Mouse (Mus musculus): ENCODE results near the gene En1.

DNA sequence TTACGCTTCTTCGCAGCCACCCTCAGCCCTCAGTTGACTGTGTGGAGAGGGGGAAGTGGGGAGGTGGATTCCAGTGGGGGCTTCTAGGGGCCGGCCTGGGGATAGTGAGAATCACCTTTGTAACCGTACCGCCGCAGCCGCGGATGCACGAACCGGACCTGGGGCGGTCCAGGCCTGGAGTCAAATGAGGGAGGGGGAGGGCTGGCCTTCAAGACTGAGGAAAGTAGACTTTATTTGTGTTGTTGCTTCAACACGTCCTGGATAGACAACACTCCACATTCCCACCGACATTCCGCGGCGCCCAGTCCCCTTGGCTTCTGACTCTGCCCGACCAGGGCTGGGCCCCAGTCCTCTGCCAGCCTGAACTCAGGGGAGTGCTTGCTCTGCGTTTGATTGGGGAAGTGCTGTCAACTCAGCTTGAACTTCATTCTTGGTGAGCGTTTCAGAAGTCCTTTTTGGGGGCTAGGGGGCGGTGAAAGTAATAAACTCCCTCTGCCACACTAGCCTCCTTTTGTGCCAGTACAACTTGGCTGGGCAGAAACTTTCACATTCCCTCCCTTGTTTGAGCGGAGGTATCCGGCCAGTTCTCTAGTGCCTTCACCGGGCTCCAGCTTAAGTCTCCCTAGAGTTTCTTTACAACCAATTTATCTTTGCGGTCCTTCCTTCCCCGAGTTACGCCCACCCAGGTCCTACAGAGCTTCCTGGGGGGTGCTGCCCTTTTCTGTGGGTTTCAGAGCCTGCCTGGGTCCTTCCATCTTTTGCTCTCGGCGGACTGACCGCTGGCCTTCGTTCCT is 12.3 kb downstream of the En1 start:
- no peak for TF ChIP-seq CTCF (IDR thresholded peaks at IDR 0.05; ENCODE audit: low read depth)
- TF ChIP-seq EP300 (IDR thresholded peaks at IDR 0.05; ENCODE audit: low read depth): no peak

Data from liver, embryonic 14.5 days (tissue).